18 mouse cellular contexts compared by ENCODE assay signal in genomic region chr8:122032741-122033140, GRCm38 (mm10).
DNase-seq lines count a peak whose midpoint lies in the region; ATAC-seq and TF ChIP-seq lines count a peak whose summit lies in the region.
"Had no signal": no experiment of that assay in that cellular context is flagged by ENCODE, and none has a peak within 500 bp of the region (broad histone marks: within the 10 kb centered on the region; RNA-seq: fewer than 3 reads in every experiment).

No protein-coding gene starts in this region.

- H3K27me3 ChIP-seq in hindbrain, embryonic 16.5 days (replicated peaks; ENCODE audit: control insufficient read depth, insufficient read depth, low read length) = no peaks in the 10 kb centered on the region; the same call in 1 of the 2 replicates
- H3K27me3 ChIP-seq: liver, embryonic 13.5 days had no signal

- H3K27ac ChIP-seq in hindbrain, embryonic 16.5 days (ENCODE audit: low read depth, low read length) = peak overlapping the region; percentile 23; the same call in 1 of the 2 replicates
- H3K27ac ChIP-seq in olfactory bulb, adult 2 months (ENCODE audit: insufficient read depth, low read depth, low read length) = peak overlapping the region; percentile 68
- H3K27ac ChIP-seq: liver, embryonic 13.5 days had no signal

- no peak for TF ChIP-seq POLR2A in olfactory bulb, adult 2 months (IDR thresholded peaks at IDR 0.05; ENCODE audit: insufficient read depth, low read depth, low read length)

- 60% methylated on average over 9 of the region's 9 CpGs for WGBS in hindbrain, embryonic 16.5 days
- 81% methylated on average over 9 of the region's 9 CpGs for WGBS in olfactory bulb, adult 2 months

- H3K4me1 ChIP-seq in hindbrain, embryonic 16.5 days (ENCODE audit: control insufficient read depth, insufficient read depth, low read depth, low read length) = peaks cover 32% of the 10 kb centered on the region
- peaks cover 50% of the 10 kb centered on the region for H3K4me1 ChIP-seq in olfactory bulb, adult 2 months (ENCODE audit: control insufficient read depth, insufficient read depth, low read length)
- H3K4me1 ChIP-seq: liver, embryonic 13.5 days had no signal

- peak; percentile 38 to 55 for DNase-seq in kidney, postnatal 4 days
- DNase-seq in kidney, postnatal 25 days = no peak
- DNase-seq in adrenal gland, postnatal 36 days = peak; percentile 74
- DNase-seq in liver = no peak
- DNase-seq in natural killer cell, adult 2 months (ENCODE audit: low spot score in 2 of 2) = no peak
- no peak for DNase-seq in cerebellum, adult 9-10 months
- DNase-seq: heart, adult 11 months; layer of hippocampus, postnatal 36 days; liver, embryonic 13.5 days; lung, postnatal 10 days; right cerebral cortex, postnatal 4 days; thymus, adult 2 months had no signal

- no peak overlapping the region for H3K4me2 ChIP-seq in hindbrain, embryonic 16.5 days (ENCODE audit: low read length)
- H3K4me2 ChIP-seq: liver, embryonic 13.5 days had no signal

- no peak for TF ChIP-seq CTCF in olfactory bulb, adult 2 months (IDR thresholded peaks at IDR 0.05; ENCODE audit: insufficient read depth, low read depth, low read length)

- peak; percentile 48 for ATAC-seq in hindbrain, embryonic 16.5 days
- ATAC-seq: forebrain, embryonic 16.5 days had no signal

- no peak overlapping the region for H3K4me3 ChIP-seq in hindbrain, embryonic 16.5 days (ENCODE audit: low read length)
- no peak overlapping the region for H3K4me3 ChIP-seq in olfactory bulb, adult 2 months (ENCODE audit: insufficient read depth, low read depth, low read length)
- H3K4me3 ChIP-seq: limb, embryonic 10.5 days; liver, embryonic 13.5 days; megakaryocyte, embryonic 14.5 days had no signal

- H3K9ac ChIP-seq in hindbrain, embryonic 16.5 days (ENCODE audit: low read depth, low read length) = peak overlapping the region; percentile 22; the same call in 1 of the 2 replicates
- H3K9ac ChIP-seq: liver, embryonic 13.5 days had no signal

- H3K36me3 ChIP-seq in hindbrain, embryonic 16.5 days (ENCODE audit: control insufficient read depth, insufficient read depth, low read length) = no peaks in the 10 kb centered on the region; the same call in 1 of the 2 replicates
- H3K36me3 ChIP-seq: G1E; limb, embryonic 10.5 days; liver, embryonic 13.5 days had no signal

- no peaks in the 10 kb centered on the region for H3K9me3 ChIP-seq in hindbrain, embryonic 16.5 days (ENCODE audit: control insufficient read depth, low read length)
- H3K9me3 ChIP-seq: G1E; limb, embryonic 10.5 days; liver, embryonic 13.5 days; megakaryocyte, embryonic 14.5 days had no signal

Comparison
In these comparisons a context has a peak if more than half of its experiments do, and no peak if none do; other contexts are left out.
1. DNase-seq: peak in kidney, postnatal 4 days (2 of 2) and adrenal gland, postnatal 36 days (2 of 2); none in kidney, postnatal 25 days (0 of 2), liver (single experiment), natural killer cell, adult 2 months (0 of 2) and cerebellum, adult 9-10 months (single experiment).